Mouse (Mus musculus): ENCODE data around the gene Gm20518.

Gm20518 gene

DNA sequence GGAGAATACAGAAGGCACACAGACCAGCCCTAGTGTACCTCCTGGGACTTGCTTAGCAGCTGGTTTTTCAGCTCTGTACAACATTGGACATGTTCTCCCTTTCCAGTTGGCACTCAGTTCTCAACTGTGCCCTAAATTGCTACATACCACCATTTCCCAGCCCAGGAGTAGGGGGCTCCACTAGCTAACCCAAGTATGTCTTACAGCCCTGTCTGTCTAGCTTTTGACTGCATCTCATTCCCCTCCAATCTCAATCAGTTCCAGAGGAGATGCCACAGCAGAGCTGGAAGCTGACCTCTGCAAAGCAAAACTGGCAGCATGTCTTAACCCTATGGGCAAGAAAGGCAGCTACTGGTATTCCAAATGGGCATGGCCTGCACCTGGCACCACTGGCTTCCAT is 4.6 kb upstream of the Gm20518 start:
- no peak for DNase-seq (ENCODE audit: low spot score)

DNA sequence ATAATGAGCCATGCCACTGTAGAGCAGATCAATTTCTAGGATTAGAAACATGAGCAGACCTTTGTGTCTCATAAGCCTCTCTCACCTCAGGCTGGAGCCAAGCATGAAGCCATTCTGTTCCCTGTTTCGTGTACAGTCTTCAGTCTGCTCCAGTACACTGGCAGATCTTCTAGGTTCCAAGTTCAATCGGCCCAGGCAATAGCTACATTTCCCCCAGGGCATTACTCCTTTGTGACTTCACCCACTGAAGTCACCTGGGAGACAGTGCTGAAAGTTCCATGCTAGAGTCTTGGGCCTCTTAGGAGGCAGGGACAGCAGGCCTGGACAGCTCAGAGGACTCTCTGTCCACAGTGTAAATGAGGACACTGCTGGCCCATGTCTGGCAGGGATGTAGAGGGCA is 2.5 kb upstream of the Gm20518 start, which contains the start of gene Tssk1:
TSS of gene Tssk1 (plus strand) at position 301 of the 400 bp plus-strand sequence.
- no peak for DNase-seq (ENCODE audit: low spot score)

DNA sequence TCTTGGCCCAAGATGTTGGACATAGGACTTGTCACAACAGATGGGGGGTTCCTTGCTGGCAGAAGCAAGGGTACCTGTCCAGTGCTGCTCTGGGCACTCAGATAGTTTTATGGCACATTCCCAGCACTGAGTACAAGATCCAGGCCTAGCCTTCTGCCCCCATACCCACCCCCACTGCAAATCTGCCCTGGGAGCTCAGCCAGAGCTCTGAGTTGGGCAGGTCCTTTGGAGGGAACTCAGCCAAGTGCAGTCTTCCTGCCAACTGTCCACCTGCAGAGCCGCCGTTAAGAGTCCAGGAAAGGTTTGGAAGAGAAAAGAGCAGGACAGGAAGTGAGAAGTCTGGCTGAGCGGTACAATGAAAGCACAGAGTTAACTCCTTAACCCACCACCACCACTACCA is 1.1 kb upstream of the Gm20518 start:
- DNase-seq (ENCODE audit: low spot score) = no peak

DNA sequence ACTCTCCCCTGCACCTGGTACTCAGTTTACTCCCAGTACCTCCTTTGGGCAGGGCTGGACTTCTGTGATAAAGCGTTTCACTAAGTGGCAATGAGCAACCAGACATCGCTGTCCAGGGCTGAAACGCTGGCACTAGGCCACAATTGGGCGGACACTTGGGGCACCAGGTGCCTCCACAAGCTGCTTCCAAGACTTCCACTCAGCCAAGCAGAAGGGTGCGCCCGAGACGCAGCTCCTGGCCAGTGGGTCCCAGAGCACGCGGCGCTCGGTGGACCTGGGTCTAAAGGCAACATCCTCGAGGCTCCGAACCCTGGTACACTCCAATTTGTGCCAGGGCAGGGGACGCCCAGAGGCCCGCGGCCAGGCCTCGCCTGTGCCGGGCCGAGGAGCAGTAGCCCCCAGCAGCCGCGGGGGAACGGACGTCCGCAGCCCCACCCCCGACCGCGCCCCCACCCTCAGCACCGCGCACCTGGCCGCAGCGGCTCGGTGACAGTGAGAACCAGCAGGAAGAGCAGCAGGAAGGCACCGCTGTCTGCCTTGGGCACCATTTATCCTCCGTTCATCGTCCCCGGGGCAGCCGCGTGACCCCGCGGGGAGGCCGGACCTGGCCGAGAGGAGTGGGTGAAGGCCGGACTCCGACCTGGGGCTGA is 429 bp downstream of the Gm20518 start:
- DNase-seq (ENCODE audit: low spot score) = peak; percentile 77

DNA sequence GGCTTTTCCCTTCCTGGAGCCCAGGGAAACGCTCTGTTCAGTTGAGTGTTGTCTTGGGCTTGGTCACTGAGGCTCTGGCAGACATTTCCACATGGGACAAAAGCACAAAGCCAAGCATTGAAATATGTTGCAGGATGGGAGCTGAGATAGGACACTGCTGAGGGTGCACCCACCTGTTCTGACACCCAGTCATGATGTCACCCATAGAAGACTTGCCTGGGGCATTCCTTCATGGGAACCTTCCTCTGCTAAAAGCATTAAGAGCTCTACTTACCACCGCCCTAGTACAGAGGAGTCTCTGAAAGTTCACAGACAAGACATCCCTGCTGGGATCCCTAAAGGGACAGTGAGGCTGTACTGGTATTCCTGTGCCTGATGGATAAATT is 1.1 kb downstream of the Gm20518 start:
- DNase-seq (ENCODE audit: low spot score) = no peak

DNA sequence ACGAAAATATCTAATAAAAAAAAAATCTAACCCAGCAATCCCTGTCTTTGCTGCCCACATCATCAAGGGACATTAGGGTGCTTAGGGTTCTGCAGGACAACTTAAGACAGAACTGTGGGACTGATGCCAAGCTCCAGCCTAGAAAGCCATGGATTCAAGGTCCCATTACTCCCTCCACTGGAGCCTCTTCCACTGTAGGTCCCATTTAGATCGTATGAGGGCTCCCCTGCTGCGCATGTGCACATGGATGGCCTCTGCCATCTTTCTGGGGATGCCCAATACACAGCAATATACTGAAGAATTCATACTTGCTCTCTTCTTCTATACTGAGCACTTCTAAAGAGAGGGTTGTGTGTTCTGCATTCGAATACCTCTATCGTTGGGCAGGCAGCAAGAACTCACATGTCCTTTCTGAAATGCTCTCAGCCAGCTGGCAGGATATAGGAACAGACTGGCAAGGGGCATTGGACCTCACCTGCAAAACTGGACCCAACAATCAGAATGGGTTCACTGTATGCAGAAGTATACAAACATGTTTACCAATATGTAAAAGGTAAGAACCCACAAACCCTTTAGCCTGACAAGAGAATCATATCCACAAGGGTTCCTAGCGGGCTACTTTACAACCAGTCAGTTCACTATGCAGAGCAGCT is 1.7 kb downstream of the Gm20518 start:
- DNase-seq (ENCODE audit: low spot score) = no peak

DNA sequence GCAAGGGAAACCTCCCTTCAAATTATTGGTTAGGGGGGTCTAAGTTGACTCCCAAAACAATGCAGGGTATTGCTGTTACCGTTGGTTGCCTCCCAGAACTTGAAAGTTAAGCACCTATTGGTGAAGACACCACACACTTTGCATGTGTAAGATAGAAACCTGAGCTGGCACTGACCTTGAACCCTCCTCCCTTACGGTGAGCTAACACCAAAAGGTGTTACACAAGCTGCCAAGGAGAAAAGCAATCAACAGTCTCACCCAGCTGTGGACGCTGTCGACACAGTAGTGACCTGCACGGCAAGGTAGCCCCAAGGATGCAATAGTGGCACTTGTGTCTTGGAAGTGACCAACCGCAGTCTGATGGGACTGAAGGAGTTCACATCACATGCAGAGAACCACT is 7.4 kb downstream of the Gm20518 start:
- DNase-seq (ENCODE audit: low spot score) = no peak

DNA sequence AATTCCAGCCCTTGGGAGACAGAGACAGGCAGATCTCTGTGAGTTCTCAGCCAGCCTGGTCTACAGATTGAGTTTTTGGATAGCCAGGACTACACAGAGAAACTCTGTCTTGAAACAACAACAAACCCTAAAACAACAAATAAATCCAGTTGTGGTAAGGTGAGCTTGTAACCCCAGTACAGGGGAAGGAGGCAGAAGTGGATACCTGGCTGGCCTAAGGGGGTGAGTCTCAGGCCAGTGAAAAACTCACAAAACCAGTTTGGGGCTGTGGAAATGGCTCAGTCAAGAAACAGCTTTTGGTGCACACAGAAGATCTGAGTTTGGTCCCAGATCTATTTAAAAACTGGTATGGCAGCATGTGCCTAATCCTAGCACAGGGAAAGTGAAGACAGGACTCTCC is 9.3 kb downstream of the Gm20518 start:
- DNase-seq (ENCODE audit: low spot score) = no peak

DNA sequence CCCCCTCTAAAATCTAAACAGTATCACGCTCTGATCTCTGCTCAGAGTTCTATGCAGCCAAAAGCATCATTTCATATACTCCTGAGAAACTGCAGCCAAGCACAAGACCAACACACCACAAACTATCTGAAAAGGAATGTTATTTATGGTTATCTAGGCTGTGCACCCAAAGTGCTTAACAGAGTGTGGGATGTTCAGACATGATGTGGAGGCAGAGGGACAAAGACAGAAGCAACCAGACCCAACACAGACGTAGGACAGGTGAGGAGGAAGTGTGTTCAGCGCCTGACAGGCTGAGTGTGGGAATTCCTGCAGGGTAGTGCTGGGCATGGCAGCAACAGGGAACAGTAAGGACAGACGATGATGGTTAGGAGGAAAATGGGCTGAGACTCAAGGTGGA is 11.9 kb downstream of the Gm20518 start:
- no peak for DNase-seq (ENCODE audit: low spot score)

DNA sequence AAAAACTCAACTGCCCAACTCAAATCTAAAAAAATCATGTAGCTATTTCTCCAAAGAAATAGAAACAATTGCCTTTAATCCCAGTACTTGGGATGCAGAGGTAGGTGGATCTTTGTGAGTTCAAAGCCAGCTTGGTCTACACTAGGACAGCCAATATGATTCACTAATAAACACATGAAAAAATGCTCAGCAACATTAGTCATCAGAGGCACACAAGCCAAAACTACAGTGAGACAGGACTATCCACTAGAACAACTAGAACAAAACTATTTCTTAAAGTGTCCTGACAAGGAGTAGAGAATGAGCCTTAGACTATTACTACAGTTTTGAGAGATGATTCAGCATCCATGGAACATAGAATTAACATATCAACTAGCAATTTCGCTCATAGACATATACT is 15.4 kb downstream of the Gm20518 start:
- DNase-seq (ENCODE audit: low spot score) = no peak

DNA sequence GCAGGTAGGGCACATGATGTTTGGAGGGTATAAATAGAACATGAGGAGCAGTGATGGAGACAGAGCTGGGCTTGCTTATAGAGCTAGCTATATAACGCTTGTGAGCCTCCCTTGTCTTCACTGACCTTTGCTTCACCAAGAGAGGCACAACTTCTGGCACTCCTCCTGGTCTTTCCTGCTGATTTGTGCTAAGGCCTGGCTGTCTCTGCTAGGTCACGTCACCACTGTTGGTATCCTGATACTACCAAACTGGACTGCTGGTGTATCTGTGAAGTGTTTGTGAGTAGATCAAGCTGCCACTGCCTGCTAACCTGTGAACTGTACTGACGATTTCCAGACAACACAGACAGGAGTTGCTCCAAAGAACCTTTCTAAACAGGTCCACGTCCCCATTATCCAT is 16.3 kb downstream of the Gm20518 start:
- no peak for DNase-seq (ENCODE audit: low spot score)

DNA sequence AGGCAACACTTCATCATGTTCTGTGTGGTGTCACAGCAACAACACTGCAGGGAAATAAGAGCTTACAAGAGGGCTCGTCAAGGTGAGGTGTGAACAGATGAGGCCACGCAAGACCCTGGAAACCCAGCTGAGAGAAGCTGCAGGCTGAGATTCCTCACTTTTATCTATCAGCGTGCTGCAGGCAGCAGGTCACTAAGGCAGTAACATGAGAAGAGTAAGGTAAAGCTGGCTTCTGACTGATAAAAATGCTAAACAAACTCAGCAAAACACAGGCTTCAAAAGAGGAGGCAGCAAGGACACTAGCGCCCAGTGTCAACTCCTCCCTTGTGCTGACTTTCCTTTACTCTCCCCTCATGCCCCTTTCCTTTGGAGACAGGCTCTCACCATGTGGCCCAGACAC is 18.5 kb downstream of the Gm20518 start:
- DNase-seq (ENCODE audit: low spot score) = no peak

DNA sequence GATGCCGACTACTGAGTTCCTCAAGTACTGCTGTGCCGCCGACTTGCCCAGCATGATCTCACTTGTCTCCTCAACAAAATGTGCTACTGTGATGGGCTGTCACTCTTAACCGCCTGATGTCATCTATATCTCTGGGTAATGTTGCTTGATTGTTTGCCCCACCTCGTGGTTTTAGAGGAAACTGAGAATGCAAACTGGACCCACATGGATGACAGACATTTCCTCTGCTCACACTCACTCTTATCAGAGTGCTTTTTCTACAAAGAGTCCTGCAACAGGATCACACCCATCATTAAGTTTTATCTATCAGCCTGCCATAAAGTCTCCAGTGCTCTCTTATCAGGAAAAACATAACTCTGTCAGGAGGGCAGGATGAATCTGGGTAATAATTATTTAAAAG is 20.2 kb downstream of the Gm20518 start:
- no peak for DNase-seq (ENCODE audit: low spot score)

DNA sequence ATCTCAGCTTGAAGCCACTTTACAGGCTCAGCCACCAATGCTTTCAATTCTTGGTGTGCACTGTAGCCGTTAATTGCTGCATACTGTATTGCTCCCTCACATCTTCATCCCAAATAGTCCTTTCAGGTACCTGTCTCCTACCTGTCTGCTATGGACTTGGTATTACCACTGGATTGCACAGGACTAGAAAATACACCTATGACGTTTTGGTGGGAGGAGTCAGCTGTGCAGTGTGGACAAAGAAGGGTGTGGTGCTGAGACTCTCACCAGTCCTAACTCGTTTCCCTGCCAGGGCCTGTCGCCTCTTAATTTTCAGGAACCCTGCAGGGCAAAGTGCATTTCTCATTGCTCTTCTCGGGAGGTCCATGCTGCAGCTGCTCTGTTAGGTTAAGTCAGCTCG is 25.7 kb downstream of the Gm20518 start:
- no peak for DNase-seq (ENCODE audit: low spot score)

DNA sequence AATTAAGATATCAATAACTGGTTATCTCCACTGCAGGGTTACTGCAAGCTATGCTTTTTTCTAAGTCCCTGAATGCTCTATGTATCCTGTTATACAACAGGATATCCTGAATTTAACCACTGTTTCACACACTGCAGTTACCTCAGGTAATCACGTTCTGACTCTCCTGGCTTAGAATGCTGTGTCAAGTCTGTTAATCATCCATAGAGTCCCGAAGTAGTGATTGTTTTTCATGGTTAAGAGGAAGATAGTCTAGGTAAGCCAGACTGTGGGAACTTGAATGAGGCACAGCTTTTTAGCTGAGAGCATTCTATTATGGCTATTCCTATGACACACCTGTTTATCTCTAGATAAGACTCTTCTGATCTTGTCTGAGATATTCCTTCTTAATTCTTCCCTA is 26.2 kb downstream of the Gm20518 start:
- no peak for DNase-seq (ENCODE audit: low spot score)

DNA sequence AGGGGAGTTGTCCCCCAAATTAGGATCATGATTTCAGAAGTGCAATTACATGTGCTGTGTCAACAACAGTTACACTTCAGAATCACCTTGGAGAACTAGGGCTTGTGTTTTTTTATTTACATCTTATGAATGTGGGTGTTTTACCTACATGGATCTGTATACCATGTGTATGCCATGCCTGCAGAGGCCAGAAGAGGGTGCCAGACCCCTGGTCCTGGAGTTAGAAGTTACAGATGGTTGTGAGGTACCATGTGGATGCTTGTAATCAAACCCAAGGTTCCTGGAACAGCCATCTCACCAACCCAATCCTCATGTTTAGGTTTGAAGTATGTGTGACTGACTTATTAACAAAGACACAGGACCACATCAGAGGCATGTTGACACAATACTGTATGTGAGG is 32.9 kb downstream of the Gm20518 start:
- no peak for DNase-seq (ENCODE audit: low spot score)

DNA sequence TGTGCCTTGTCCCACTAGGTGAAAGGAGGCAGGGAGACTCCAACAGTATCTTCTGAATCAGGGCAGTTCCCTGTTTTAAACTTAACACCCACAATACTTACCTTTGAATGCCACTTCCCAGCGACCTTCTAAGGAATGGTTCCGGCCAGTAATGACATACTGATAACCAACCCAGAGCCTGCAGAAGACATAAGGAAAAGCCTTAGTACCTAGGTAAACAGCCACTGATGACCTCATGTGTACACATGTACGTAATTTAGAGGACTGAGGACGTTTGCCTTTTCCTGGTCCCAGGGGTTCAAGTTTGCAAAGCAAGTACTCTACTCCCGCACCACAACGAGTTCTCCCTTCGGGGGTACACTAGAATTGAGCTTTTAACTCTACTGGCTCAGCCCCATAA is 34.3 kb downstream of the Gm20518 start:
- DNase-seq (ENCODE audit: low spot score) = no peak

DNA sequence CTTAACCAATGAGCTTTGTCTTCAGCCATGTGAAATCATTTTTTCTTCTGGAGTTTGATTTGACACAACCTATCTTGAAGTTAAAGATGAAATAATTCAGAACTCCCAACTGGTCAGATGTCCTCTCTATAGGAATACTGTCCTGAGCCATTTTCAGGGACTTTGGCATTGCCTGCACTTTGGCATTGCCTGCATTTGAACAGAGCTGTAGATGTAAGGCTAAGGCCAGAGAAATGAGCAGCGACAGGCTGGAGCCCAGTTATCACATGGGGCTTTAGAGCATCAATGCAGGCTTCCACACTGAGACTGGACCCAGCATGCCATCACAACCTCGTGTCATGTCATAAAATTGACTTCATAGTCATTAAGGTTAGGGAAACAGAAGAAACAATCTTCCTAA is 38.2 kb downstream of the Gm20518 start:
- no peak for DNase-seq (ENCODE audit: low spot score)

DNA sequence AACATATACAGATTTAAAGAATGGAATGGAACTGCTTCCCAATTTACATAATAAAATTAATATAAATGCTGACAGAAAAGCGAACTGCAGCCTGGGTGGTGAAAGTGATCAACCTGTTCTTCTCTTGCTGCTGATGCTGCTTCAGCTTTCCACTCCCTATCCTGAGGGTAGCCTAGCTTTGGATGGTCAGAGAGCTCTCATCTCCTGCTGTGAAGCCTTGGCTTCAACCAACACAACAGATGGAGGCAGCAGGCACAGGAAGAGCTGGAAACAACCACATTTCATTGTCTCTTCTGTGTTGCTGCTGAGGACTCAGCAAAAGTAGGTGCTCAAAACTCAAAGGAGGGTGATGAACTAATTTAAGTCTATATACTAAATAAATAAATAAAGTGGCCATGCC is 39.6 kb downstream of the Gm20518 start:
- DNase-seq (ENCODE audit: low spot score) = no peak

DNA sequence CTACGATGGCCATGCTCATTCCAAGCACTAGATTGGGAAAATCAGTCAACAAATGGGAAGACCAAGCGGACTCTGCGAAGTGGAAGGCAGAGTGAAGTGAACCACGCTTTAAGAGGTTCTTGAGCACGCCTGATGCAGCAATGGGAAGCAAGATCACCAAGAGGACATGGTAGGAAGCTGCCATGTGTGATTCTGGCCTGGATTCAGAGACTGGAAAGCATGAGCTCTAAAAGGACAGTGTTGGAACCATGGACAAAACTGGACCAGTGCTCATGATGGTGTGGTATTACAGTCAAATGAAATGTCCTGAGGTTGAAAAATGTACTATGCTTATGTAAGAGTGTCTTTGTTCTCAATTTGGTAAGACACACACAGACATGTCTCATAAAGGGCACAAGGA is 40.1 kb downstream of the Gm20518 start:
- DNase-seq (ENCODE audit: low spot score) = no peak

DNA sequence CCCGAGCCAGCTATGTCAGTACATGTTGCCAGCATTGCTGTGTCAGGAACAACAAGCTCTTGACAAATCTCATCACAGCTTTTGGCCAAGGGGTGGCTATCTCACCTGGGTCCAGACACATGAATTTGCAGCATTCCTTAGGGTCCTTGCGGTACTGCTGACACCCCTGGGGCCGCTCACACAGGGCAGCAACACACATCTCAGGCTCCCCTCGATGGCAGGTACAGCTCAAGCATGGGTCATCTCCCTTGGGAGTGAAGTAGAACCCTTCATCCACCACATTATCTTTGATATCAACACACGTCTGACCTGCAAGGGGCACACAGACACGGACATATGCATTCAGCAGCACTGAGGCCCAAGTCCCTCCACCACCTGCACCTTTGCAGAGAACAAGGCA is 42.0 kb downstream of the Gm20518 start:
- no peak for DNase-seq (ENCODE audit: low spot score)

DNA sequence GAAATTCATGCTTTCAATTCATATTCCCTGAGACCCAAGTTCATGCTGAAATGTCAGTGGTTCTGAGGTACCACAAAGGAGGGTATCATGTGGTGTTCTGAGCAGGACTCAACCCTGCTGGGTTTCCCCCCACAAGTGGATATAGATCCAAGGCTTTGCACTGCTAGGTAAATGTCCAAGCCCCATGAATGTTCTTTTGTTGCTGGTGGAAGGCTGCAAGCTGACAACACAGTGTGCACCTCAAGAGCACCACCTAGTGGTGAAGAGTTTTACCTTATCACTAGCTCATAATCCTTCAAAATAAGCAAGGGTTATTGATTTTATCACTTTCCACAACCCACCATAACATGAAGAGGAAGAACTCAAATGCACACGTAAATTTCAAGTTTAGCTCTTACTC is 42.5 kb downstream of the Gm20518 start:
- no peak for DNase-seq (ENCODE audit: low spot score)

DNA sequence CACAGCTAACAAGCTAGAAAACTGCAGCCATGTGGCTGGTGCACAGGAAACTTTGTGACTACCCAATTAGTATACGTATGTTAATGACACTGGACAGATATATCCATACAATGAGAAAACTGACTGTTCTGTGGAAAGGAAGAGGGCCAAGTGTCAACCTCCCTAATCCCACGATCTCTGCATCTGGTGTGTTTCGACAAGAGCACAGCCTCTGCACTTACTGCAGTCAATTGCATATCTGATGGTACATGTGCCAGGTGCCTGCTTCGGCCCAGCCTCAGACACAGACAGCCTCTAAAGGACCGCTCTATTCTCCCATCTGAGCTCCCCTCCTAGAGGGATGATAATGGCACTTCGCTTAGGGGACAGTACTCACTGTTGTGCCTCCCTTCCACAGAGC is 43.0 kb downstream of the Gm20518 start:
- DNase-seq (ENCODE audit: low spot score) = no peak

DNA sequence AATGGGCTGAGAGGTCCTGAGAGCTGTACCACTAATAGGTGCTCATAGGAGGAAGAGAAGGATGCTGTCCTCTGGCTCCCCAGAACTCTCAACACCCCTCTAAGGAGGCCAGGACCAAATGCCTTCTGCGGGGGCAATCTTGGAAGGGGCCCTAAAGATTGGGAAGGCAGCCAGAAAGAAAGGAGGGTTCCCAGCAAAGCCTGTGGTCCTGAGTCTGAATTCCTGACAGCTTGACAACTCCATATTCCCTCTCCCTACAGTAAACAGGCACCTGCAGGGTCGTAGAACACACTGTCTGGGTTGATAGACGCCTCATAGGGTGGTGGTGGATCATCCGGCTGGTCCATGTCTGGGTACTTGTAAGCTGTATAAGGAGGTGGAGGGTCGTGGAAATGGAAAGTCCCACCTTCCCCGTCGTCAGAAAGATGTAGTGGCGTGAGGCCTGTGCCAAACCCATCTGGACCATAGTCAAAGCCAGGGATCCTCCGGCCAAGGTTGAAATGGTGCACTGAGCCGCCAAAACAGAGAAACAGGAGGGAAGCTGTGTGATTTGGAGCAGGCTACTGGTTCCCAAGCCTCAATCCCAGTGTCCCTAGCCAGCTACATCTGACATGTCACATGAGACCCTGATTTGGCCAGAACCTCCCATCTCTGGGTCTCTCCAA is 47.6 kb downstream of the Gm20518 start:
- DNase-seq (ENCODE audit: low spot score) = no peak
